Mouse (Mus musculus) ovary, adult 18-20 months (tissue): Measurements from ENCODE around the gene Fam180a.
A peak's percentile ranks its signal among the peaks of the same experiment; 100 is the strongest.

ENCODE experiments used
- DNase-seq: peaks from one replicate; pipeline ENCODE4 v3.0.0; 2022; ENCODE audit warnings: low spot score, mixed read lengths

Gene Fam180a

GRCm38 (mm10) chr6:35309406-35309805 is 16.5 kb downstream of the Fam180a start:
- no peak for DNase-seq

GRCm38 (mm10) chr6:35308037-35308436 is 17.9 kb downstream of the Fam180a start, which contains the start of gene Slc13a4:
TSS of gene Slc13a4 (minus strand) at chr6:35308131.
- DNase-seq: no peak

DNA sequence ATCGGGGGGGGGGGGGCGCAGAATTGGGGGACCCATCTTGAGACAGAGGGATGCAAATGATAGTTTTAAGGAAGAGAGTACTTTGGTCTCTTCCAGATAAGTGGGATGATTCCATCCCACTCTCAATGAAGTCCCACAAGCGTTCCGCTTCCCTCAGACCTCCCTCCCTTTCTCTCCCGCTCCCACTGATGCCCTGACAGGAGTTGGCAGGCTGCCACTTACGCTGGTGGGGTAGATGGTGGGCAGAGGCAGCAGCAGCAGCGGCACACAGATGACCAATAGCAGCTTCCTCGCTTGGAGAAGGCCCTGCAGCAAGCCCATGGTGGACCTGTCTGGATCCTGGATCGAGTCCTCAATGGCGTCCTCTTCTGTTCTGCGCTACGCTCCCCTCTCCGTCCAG is 18.8 kb downstream of the Fam180a start:
- DNase-seq: no peak

DNA sequence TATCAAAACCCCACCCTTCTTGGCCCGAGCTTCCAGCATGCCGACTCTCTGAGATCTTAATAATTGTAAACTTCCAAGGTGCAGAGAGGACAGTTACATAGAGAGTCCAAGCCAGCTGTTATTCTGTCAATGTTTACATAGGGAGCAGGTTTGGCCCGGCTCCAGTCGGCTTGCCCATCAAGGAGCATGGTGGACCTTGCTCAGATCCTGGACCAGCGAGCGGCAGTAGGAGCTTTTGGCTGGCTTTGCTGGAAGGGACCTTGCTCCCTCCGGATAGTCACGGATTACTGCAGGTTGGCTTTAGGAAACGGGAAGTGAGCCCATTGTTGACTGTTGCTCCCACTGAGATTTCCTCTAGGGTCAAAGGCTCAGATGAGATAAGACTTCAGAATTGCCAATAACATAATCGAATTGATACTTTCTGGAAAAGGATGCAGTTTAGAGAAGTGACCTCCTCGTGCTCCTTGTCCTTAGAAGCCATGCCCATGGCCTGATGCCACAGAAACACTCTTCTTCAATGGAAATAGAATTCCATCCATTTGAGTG is 22.5 kb downstream of the Fam180a start:
- DNase-seq: no peak

GRCm38 (mm10) chr6:35302581-35302980 is 23.4 kb downstream of the Fam180a start:
- DNase-seq: no peak

DNA sequence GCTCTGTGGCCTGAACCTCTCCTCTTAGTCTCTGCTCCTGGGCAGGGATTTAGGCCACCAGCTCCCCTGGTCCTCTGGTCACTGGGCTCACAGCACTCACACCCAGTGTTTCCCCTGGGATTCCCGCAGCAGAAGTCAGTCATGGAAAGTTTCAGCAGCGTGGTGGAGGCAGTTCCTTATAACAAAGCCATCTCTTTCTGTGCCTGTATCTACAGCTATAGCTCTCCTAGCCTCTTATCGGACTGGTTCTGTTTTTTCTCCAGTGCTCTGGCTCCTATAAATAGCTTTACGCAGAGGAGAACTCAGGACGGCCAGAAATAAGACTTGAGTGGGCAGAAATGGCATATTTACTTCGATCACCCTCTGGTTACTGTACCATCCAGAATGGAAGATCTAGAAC is 27.6 kb downstream of the Fam180a start:
- no peak for DNase-seq

GRCm38 (mm10) chr6:35297516-35298227 is 28.3 kb downstream of the Fam180a start:
- DNase-seq: no peak

- peak; percentile 84 for DNase-seq
Measured at GRCm38 (mm10) chr6:35297001-35297400, 28.9 kb downstream of the Fam180a start.

GRCm38 (mm10) chr6:35294964-35295363 is 31.0 kb downstream of the Fam180a start:
- DNase-seq: no peak

- DNase-seq: no peak
Measured at GRCm38 (mm10) chr6:35289676-35290075, 36.3 kb downstream of the Fam180a start.

DNA sequence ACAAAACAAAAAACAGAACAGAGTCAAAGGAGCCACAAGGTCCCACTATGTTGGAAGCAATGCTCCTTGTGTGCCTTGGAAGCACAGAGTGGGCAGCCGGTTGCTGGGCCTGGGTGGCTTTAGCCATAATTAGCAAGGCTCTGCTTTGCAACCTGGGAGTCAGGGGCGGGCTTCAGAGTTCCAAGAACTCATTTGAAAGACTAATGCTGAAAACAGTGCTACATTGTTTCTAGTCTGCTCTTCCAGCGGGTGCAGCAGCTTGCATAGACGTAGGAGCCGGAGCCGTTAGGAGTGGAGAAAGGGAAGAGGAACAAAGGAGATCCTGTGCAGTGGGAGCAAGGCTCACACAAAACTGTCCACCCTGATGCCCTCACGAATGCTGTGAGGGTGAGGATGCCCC is 37.0 kb downstream of the Fam180a start:
- DNase-seq: no peak

DNA sequence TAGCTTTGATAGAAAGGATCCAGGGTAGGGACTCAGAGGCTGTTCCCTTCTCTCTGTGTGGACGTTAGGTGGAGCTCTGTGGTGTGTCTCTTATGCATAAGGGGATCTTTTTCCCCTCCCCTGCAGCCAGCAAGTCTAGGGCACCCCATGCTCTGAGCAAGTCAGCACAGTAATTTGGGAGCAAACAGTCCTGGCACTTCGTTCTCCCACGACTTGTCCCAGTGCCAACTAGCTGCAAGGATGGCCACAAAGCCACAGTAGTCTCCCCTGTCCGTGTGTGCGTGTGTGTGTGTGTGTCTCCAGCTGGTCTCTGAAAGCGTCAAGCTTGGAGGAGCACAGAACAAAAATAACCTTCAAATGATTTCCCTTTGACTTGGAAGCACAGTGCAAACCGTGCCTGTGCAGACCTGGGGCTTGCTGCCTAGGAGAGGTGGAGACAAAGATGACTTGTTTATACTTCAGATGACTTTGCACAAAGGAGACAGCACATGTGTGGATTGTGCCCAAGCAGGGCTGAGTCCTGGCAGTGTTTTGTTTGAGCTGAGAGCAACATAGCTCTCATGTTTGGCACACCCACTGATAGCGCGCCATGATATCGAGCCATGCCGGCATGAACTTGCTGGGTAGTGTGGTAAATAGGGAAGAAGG is 37.7 kb downstream of the Fam180a start:
- DNase-seq: peak; percentile 77

DNA sequence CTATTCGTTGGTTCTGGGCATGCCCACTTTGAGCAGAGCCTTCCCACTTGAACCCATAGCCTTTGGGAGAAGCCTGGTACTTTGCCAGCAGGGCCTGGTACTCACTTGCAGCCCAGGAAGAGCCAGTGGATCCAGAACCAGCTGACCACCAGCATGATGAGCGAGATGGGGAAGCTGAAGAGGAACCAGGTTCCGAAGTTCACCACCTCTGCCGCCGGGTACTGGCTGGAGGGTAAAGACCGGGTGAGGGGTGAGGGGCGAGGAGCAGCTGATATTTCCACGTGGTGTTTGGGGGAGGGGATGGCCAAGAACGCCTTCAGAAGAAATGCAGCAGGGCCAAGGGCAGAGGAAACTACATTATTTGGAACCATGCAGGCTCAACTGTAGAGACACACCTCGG is 46.6 kb downstream of the Fam180a start:
- no peak for DNase-seq

DNA sequence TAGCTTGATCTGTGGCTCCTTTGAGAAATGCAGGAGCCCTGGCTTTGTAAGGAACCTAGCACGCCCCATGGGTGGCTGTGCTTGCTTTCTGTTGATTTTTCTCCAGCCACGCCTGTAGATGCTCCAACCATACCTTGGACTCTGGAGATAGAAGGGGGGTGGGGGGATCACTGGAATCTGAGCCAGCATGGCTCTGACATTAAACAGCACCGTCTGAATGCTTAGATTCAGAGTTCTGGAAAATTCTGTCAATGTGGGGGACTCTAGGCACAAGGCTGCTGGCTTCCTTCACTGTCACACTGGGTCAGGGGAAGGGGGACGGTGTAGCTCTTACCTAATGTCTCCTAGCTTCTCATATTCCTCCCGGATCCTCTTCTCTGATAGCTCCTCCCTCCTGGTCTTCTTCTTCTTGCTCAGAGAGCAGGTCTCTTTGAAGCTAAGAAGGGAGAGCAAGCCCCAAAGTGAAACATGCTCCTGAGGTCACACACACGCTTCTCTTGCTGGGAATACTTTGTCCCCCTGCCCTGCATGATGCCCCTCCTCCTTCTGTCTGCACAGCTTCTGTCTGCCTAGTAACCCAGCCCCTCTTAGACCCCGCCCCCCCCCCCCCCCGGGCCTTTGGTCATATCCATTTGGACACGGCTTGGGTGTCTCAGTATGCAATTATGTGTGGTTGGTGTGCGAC is 47.9 kb downstream of the Fam180a start:
- no peak for DNase-seq

DNA sequence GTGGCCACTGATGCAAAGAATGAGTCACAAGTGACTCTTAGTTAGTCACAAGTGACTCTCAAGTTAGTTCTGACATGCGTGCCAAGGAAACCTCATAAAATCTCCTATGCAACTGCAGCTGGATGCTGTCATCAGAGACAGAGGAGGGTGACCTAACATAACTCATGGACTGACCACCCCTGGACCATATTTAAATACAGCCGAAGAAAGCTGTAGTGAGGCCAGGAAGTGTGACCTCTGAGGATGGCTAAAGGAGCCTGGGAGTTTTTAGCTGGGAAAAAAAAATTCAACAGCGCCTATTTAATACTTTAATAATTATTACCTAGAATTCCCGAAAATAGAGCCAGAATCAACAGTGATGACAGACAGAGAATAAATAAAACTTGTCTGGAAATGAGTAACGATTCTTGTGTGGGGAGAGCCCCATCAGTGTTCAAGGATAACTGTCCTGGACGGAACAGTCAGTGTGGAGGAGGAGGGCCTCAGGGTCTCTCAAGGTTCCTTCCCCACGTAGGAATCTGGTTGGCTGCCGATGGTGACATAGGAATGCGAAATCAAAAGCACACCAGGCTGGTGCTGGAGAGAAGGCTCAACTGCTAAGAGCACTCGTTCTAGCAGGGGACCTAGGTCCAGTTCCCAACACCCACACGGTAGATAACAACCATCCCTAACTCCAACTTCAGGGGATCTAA is 52.4 kb downstream of the Fam180a start:
- DNase-seq: no peak

DNA sequence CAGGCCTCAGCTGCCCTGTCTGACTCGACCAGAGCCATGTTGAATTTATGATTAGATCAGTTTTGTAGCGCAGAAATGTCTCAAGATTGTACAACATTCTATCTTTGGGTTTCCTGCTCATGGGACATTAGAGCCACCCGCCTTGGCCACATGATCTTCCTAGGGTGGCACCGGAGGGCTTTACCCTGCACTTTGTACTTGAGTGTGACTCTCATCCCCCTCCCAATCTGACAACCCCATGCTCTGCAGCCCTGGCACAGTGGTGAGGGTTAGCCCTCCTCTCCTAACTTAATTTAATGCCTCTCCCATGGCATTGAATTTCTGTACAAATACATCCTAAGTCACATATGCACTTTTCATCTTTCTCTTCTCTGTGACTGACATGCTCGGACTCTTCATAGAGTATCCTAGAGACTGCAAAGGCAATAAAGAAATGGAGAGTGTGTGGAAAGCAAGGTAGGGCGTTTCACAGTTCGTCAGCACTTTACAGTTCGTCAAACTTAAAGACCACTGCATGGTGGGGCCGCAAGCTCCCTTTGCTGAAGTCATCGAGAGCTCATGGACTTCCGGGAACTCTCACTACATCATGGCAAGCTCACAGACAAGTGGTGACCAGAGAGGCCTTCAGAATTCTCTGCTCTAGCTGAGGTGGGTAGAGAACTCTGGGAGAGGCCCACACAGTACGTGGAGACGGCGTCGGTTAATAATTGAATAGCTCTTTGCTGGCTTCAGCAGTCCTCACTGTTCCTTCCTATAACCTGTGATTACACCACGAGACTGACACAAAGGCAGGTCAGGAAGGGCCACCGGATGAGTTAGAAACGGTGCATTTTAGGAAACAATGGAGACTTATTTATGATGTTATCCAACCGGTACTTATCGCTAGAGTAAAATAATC is 53.8 kb downstream of the Fam180a start:
- no peak for DNase-seq

DNA sequence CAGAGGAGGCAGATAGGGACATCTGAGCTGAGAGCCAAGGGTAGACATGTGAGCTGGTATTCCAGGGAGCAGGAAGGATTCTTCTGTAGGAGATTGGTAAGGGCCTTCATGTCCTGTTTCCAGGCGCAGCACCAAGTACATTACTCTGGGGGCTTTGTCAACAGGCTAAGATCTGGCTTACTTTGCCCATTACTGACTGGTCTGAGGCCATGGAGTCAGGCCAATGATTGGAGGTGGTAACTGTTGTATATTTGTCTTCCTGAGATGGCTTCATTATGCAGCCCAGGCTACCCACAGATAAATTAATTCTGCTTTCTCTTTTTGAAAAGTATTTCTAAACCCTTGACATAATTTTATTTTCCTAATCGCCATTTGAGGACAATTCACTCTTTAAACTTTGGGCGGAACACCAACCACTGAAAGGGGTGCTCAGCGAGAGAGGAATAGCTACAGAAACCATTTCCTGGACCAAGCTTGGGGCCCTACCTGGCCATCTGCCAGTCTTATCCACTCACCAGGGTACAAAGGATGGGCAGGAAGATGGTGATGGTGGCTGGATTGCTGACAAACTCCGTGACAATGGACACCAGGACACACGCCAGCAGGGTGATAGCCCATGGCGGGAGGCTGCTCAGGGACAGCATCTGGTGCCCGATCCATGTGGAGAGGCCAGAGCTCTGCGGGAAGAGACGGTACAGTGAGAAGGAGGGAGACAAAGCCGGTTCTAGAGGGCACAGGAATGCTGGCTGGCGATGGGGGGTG is 54.7 kb downstream of the Fam180a start:
- DNase-seq: no peak

- DNase-seq: no peak
Measured at GRCm38 (mm10) chr6:35269643-35270042, 56.3 kb downstream of the Fam180a start.

DNA sequence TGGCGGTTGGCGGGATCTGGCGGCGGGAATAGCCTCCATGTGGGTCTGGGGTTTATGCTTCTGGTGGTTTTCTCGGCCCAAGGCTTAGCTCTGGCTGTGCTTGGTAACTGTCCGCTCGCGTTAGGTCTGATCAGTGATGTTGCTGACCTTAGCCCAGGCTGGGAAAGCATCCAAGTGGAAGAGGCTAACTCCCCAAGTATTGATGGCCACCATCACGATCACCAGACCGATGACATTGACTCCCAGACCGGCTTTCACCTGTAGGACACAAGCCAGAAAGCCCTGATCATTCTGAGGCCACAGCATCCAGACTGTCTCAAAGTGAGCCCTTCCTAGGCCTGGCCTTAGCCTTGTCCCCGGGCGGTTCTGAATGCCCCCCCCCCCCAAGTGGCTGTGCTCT is 57.2 kb downstream of the Fam180a start:
- DNase-seq: no peak

DNA sequence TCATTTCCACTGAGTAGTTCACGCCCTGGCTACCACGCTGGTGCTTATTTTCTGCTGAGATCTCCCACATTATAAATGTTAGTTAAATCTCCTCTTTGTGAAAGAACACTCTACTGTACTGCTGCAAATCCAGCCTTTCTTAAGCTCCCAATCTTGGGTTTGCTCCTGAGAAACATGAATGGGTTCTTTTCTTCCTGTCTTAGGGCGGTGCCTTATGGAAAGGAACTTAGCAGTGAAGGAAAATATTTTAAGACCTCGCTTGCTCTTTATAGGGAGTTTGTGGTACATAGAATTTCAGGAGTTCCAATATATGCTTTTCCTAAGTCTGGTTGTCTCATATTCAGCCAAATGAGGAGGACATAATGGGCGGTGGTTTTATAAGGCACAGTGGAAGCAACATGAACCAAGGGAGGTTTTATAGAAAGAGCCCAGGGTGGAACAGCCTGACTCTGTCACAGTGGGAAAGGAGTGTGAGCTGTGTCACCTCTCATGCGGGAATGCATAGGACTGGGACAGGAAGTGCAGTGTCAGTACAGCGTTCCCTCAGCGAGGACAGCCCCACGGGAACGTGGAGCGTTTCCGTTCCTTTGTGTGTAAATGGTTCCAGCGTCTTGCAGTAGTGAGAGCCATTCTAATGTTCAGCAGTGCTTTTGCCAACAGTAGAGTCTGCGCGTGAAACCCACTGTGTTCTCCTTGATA is 60.2 kb downstream of the Fam180a start:
- no peak for DNase-seq
